Mouse (Mus musculus) mature B cell (primary cell): Measurements from ENCODE around the gene Pycard.

ENCODE experiments used
- in situ Hi-C: fragments of 300-500 bp; cut with MboI; formaldehyde crosslinking; loops from 2 replicates; pipeline ENCODE4 v1.14.3; 2019

Gene Pycard

GRCm38 (mm10) chr7:128003688-128004087, 10.0 kb upstream of the Pycard start, which contains the start of gene Trim72:
Gene Trim72, plus strand, starts transcription at chr7:128003949.
- in situ Hi-C loops, result no loop called here

- in situ Hi-C loops, result no loop called here
Measured at GRCm38 (mm10) chr7:128003098-128003497, 9.4 kb upstream of the Pycard start.

- in situ Hi-C loops, result no loop called here
Measured at GRCm38 (mm10) chr7:128000068-128000950, 6.6 kb upstream of the Pycard start.

GRCm38 (mm10) chr7:127999436-127999835, 5.8 kb upstream of the Pycard start:
- in situ Hi-C loops, result loop anchor here (10.0 kb wide), 1 partner anchor 205 kb away; the partner anchor contains the start of gene Cox6a2

- in situ Hi-C loops, result loop anchor here (10.0 kb wide), 1 partner anchor 212 kb away; the partner anchor contains the start of gene Cox6a2
Measured at GRCm38 (mm10) chr7:127992488-127993340, 953 bp downstream of the Pycard start.

- in situ Hi-C loops, result loop anchor here (10.0 kb wide), 1 partner anchor 213 kb away; the partner anchor contains the start of gene Cox6a2
Measured at GRCm38 (mm10) chr7:127991643-127992487, 1.8 kb downstream of the Pycard start.

- in situ Hi-C loops, result no loop called here
Measured at GRCm38 (mm10) chr7:127988904-127989303, 4.8 kb downstream of the Pycard start.

GRCm38 (mm10) chr7:127980606-127981005, 13.1 kb downstream of the Pycard start:
- in situ Hi-C loops, result no loop called here

GRCm38 (mm10) chr7:127978856-127979255, 14.8 kb downstream of the Pycard start:
- in situ Hi-C loops, result no loop called here

GRCm38 (mm10) chr7:127974413-127974930, 19.2 kb downstream of the Pycard start:
- in situ Hi-C loops, result no loop called here

- in situ Hi-C loops, result no loop called here
Measured at GRCm38 (mm10) chr7:127967922-127968828, 25.5 kb downstream of the Pycard start.

- in situ Hi-C loops, result no loop called here
Measured at GRCm38 (mm10) chr7:127967004-127967921, 26.4 kb downstream of the Pycard start, which contains the start of gene Fus. Gene Fus, plus strand, starts transcription at chr7:127967457.

- in situ Hi-C loops, result no loop called here
Measured at GRCm38 (mm10) chr7:127966371-127966918, 27.2 kb downstream of the Pycard start.

- in situ Hi-C loops, result no loop called here
Measured at GRCm38 (mm10) chr7:127959364-127959763, 34.3 kb downstream of the Pycard start.

GRCm38 (mm10) chr7:127952864-127953581, 40.6 kb downstream of the Pycard start:
- in situ Hi-C loops, result no loop called here

GRCm38 (mm10) chr7:127946470-127947023, 47.1 kb downstream of the Pycard start, which contains the start of gene Prss36:
Gene Prss36, minus strand, starts transcription at chr7:127946725.
- in situ Hi-C loops, result no loop called here

GRCm38 (mm10) chr7:127944614-127945013, 49.1 kb downstream of the Pycard start:
- in situ Hi-C loops, result no loop called here
